ENCODE assay signal across 8 mouse cellular contexts in the genomic region with DNA sequence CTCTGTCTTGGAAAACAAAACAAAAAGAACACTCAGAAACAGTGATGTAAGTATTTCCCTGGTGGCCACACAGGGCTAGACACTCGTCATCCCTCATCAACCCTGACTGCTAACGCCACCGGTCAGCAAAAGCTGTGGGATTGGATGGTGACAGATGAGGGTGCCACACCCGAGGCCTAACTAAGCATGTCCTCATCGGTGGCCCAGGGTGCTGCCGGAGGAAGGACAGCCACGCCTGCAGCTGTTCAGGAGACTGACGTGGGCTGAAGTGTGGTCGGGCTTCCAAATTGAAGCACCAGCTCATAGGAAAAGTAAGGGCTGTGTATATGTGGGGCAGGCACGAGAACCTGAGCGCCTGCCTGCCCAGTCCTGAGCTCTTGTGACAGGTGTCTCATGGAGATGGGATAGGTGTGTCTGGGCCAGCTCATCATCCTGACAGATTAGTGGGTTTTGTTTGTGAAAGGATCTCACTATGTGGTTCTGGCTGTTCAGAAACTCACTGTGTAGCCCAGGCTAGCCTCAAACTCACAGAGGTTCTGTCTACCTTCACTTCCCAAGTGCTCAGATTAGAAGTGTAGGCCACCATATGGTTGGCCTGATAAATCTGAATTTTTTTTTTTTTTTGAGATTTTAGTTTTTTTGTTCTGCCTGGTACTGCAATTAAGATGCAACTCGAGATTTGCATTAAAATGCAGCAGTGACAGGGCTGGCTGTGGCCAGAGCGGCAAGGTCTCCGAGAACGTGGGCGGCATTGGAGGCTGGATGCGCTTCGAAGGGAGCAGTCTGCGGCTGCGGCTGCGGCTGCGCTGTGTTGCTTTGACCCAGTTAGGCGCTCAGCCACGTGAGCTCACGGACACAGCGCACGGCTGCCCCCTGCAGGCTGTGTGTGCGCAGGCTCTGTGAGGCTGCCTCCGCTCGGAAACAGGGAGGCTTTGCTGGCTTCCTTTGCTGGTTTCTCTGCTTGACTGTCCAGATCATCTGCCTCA. TPM values are rescaled to one million over a fixed set of nuclear protein-coding genes. Genes with fewer than 3 reads are reported as not detected.
A peak's percentile ranks its signal among the peaks of the same experiment; 100 is the strongest.
DNase-seq lines count a peak whose midpoint lies in the region; ATAC-seq lines count a peak whose summit lies in the region.

No protein-coding gene starts in this region.

- H3K27me3 ChIP-seq in forebrain, embryonic 14.5 days (replicated peaks; ENCODE audit: control insufficient read depth, insufficient read depth, low read length): no peaks in the 10 kb centered on the region
- no peaks in the 10 kb centered on the region for H3K27me3 ChIP-seq in neural tube, embryonic 15.5 days (replicated peaks)

- ATAC-seq in cerebellum, adult (ENCODE audit: insufficient number of reproducible peaks, low FRiP score, low TSS enrichment): peak; percentile 89
- ATAC-seq in forebrain, embryonic 14.5 days: peak; percentile 96
- ATAC-seq in neural tube, embryonic 15.5 days (ENCODE audit: low FRiP score): peak; percentile 91

- peak; percentile 90 for DNase-seq in ES-CJ7 (ENCODE audit: low read depth, low spot score)
- peak; percentile 95 for DNase-seq in forebrain, embryonic 14.5 days (ENCODE audit: low spot score)
- DNase-seq in heart, postnatal 14 days: peak; percentile 92 to 93
- DNase-seq in large intestine, adult 2 months (ENCODE audit: low read depth, low spot score): peak; percentile 75
- peak; percentile 81 to 85 for DNase-seq in lung, adult 18-20 months
- DNase-seq in testis, postnatal 10 days (ENCODE audit: low spot score): peak; percentile 92

- no peaks in the 10 kb centered on the region for H3K4me1 ChIP-seq in forebrain, embryonic 14.5 days (ENCODE audit: control insufficient read depth, insufficient read depth, low read length)
- H3K4me1 ChIP-seq in neural tube, embryonic 15.5 days: peaks cover 13% of the 10 kb centered on the region

- no peak overlapping the region for H3K27ac ChIP-seq in forebrain, embryonic 14.5 days (ENCODE audit: low read depth, low read length)
- peak overlapping the region; percentile 67 for H3K27ac ChIP-seq in neural tube, embryonic 15.5 days (replicated peaks)

- H3K36me3 ChIP-seq in forebrain, embryonic 14.5 days (ENCODE audit: control insufficient read depth, insufficient read depth, low read length): peaks cover 16% of the 10 kb centered on the region
- peaks cover 10% of the 10 kb centered on the region for H3K36me3 ChIP-seq in neural tube, embryonic 15.5 days

- intact Hi-C loops in heart, postnatal 14 days (cut with DNase I): loop anchor here (1.0 to 5.0 kb wide), 3 partner anchors 35 to 80 kb away; no protein-coding TSS in a partner anchor

- H3K9ac ChIP-seq in forebrain, embryonic 14.5 days (ENCODE audit: low read length): peak overlapping the region; percentile 32; the same call in 1 of the 2 replicates
- peak overlapping the region; percentile 24; the same call in 1 of the 2 replicates for H3K9ac ChIP-seq in neural tube, embryonic 15.5 days (replicated peaks)

- WGBS in forebrain, embryonic 14.5 days: 33% methylated on average over 30 of the region's 30 CpGs
- WGBS in large intestine, adult 2 months: 27% methylated on average over 30 of the region's 30 CpGs
- WGBS in neural tube, embryonic 15.5 days: 32% methylated on average over 30 of the region's 30 CpGs

- H3K9me3 ChIP-seq in forebrain, embryonic 14.5 days (replicated peaks; ENCODE audit: control insufficient read depth, low read length): no peaks in the 10 kb centered on the region
- H3K9me3 ChIP-seq in neural tube, embryonic 15.5 days (replicated peaks): no peaks in the 10 kb centered on the region

- H3K4me3 ChIP-seq in forebrain, embryonic 14.5 days (ENCODE audit: low read depth, low read length): no peak overlapping the region; the same call in 1 of the 2 replicates
- H3K4me3 ChIP-seq in neural tube, embryonic 15.5 days (replicated peaks): peak overlapping the region; percentile 20; the same call in 1 of the 2 replicates

- H3K4me2 ChIP-seq in forebrain, embryonic 14.5 days (ENCODE audit: low read length): peak overlapping the region; percentile 42
- H3K4me2 ChIP-seq in neural tube, embryonic 15.5 days: peak overlapping the region; percentile 46

RNA-seq across cellular contexts. Expression of a gene that starts 19.1 kb away (rescaled TPM):
- 47.1 and 50.8 TPM in 2 replicates for polyA plus RNA-seq in forebrain, embryonic 14.5 days (2014; fragmentation: Nextera tagmentation; extraction: Ambion mirVana)
- 10 to 100 TPM; 36.9 to 37.0 TPM for total RNA-seq in heart, postnatal 14 days (2021)
- 21.7 and 22.6 TPM in 2 replicates for polyA plus RNA-seq in large intestine, adult 2 months (2012; rRNA removed)
- 58.5 and 58.8 TPM in 2 replicates for polyA plus RNA-seq in neural tube, embryonic 15.5 days (2015; fragmentation: Nextera tagmentation; extraction: Ambion mirVana)

RNA-seq across cellular contexts. Expression of a gene that starts 19.1 kb away (rescaled TPM):
- polyA plus RNA-seq in forebrain, embryonic 14.5 days (2014; fragmentation: Nextera tagmentation; extraction: Ambion mirVana): 60.4 and 65.8 TPM in 2 replicates
- total RNA-seq in heart, postnatal 14 days (2021): 10 to 100 TPM; 22.6 to 22.7 TPM
- 7.3 and 8.1 TPM in 2 replicates for polyA plus RNA-seq in large intestine, adult 2 months (2012; rRNA removed)
- 61.5 and 65.2 TPM in 2 replicates for polyA plus RNA-seq in neural tube, embryonic 15.5 days (2015; fragmentation: Nextera tagmentation; extraction: Ambion mirVana)

RNA-seq across cellular contexts. Expression of a gene that starts 26.5 kb away (rescaled TPM):
- 391 and 464 TPM in 2 replicates for polyA plus RNA-seq in forebrain, embryonic 14.5 days (2014; fragmentation: Nextera tagmentation; extraction: Ambion mirVana)
- total RNA-seq in heart, postnatal 14 days (2021): 100 to 1,000 TPM; 120 to 129 TPM
- polyA plus RNA-seq in large intestine, adult 2 months (2012; rRNA removed): 34.2 and 44.0 TPM in 2 replicates
- 504 and 568 TPM in 2 replicates for polyA plus RNA-seq in neural tube, embryonic 15.5 days (2015; fragmentation: Nextera tagmentation; extraction: Ambion mirVana)

RNA-seq across cellular contexts. Expression of a gene that starts 54.2 kb away (rescaled TPM):
- polyA plus RNA-seq in forebrain, embryonic 14.5 days (2014; fragmentation: Nextera tagmentation; extraction: Ambion mirVana): 5.8 and 7.8 TPM in 2 replicates
- 1 to 10 TPM; 3.3 to 4.7 TPM for total RNA-seq in heart, postnatal 14 days (2021)
- polyA plus RNA-seq in large intestine, adult 2 months (2012; rRNA removed): 28.0 and 33.9 TPM in 2 replicates
- polyA plus RNA-seq in neural tube, embryonic 15.5 days (2015; fragmentation: Nextera tagmentation; extraction: Ambion mirVana): 9.6 and 10.8 TPM in 2 replicates

RNA-seq across cellular contexts. Expression of a gene that starts 60.0 kb away (rescaled TPM):
- polyA plus RNA-seq in forebrain, embryonic 14.5 days (2014; fragmentation: Nextera tagmentation; extraction: Ambion mirVana): 1,532 and 1,552 TPM in 2 replicates
- 100 to 1,000 TPM in 1 of 2 experiments, 10 to 100 TPM in 1; 98.4 to 117 TPM for total RNA-seq in heart, postnatal 14 days (2021)
- polyA plus RNA-seq in large intestine, adult 2 months (2012; rRNA removed): 427 TPM in 2 replicates
- polyA plus RNA-seq in neural tube, embryonic 15.5 days (2015; fragmentation: Nextera tagmentation; extraction: Ambion mirVana): 1,500 and 1,731 TPM in 2 replicates
